Mouse (Mus musculus) MEL (cell line): ENCODE measurements around the gene Copg1. TPM values are rescaled to one million over a fixed set of nuclear protein-coding genes. Genes with fewer than 3 reads are reported as not detected.

ENCODE experiments used
- DNase-seq: peaks from one replicate; pipeline ENCODE4 v3.0.0; 2011; ENCODE audit warnings: low read depth, low spot score
- H3K27ac ChIP-seq: 2 replicates; pipeline ENCODE4 v1.5.1; 2012; ENCODE audit warnings: low read depth, mild to moderate bottlenecking, control low read depth, low read length, moderate library complexity; ENCODE audit not compliant: control insufficient read depth
- H3K27me3 ChIP-seq, 2 experiments: fragments of 150-350 bp in 1 of 2; sonication (generic) in 1 of 2; 2 replicates each; pipeline ENCODE4 v1.6.1; 2012; ENCODE audit warnings: low read length in 2 of 2, mild to moderate bottlenecking in 2 of 2, improper control_type of control experiment in 1 of 2, moderate library complexity in 1 of 2; ENCODE audit not compliant: insufficient read depth in 2 of 2, control insufficient read depth in 1 of 2
- H3K36me3 ChIP-seq, 2 experiments: 2 replicates each; pipeline ENCODE4 v1.6.1; 2012 to 2014; ENCODE audit warnings: low read length in 2 of 2, improper control_type of control experiment in 1 of 2, inconsistent platforms in 1 of 2, mild to moderate bottlenecking in 1 of 2; ENCODE audit not compliant: insufficient read depth in 2 of 2, control insufficient read depth in 1 of 2
- H3K4me1 ChIP-seq, 2 experiments: fragments of 150-350 bp in 1 of 2; sonication (generic) in 1 of 2; 2 replicates each; pipeline ENCODE4 v1.6.1; 2012; ENCODE audit warnings: low read length in 2 of 2, improper control_type of control experiment in 1 of 2, mild to moderate bottlenecking in 1 of 2; ENCODE audit not compliant: insufficient read depth in 2 of 2, control insufficient read depth in 1 of 2
- H3K4me3 ChIP-seq, 2 experiments: fragments of 150-350 bp in 1 of 2; sonication (generic) in 1 of 2; 2 replicates each; pipeline ENCODE4 v1.5.1; 2012; ENCODE audit warnings: low read depth in 2 of 2, low read length in 2 of 2, mild to moderate bottlenecking in 2 of 2, moderate library complexity in 2 of 2, control low read depth in 1 of 2, improper control_type of control experiment in 1 of 2; ENCODE audit not compliant: control insufficient read depth in 1 of 2, insufficient read depth in 1 of 2
- H3K79me2 ChIP-seq: 2 replicates; pipeline ENCODE4 v1.6.1; 2012; ENCODE audit warnings: mild to moderate bottlenecking, low read length, moderate library complexity; ENCODE audit not compliant: control insufficient read depth, poor library complexity, insufficient read depth
- H3K9ac ChIP-seq: 2 replicates; pipeline ENCODE4 v1.6.1; 2012; ENCODE audit warnings: low read depth, mild to moderate bottlenecking, control low read depth, low read length, moderate library complexity; ENCODE audit not compliant: control insufficient read depth, poor library complexity, severe bottlenecking
- H3K9me3 ChIP-seq: fragments of 150-350 bp; sonication (generic); replicated peaks from 2 replicates; pipeline ENCODE4 v1.6.1; 2012; ENCODE audit warnings: mild to moderate bottlenecking, low read length, improper control_type of control experiment, moderate library complexity; ENCODE audit not compliant: insufficient read depth
- E2F4 ChIP-seq: IDR thresholded peaks from 2 replicates; pipeline ENCODE4 v1.6.1; 2011; ENCODE audit warnings: low read depth, low read length, improper control_type of control experiment, borderline replicate concordance
- ELF1 ChIP-seq: IDR thresholded peaks from 2 replicates; pipeline ENCODE4 v1.6.1; 2014; ENCODE audit warnings: low read depth, mild to moderate bottlenecking, inconsistent platforms, low read length, improper control_type of control experiment, moderate library complexity
- EP300 ChIP-seq, 2 experiments: IDR thresholded peaks; 2 replicates each; pipeline ENCODE4 v1.6.1; 2011; ENCODE audit warnings: improper control_type of control experiment in 2 of 2, low read length in 2 of 2, low read depth in 1 of 2, mild to moderate bottlenecking in 1 of 2
- GABPA ChIP-seq: IDR thresholded peaks from 2 replicates; pipeline ENCODE4 v1.6.1; 2012; ENCODE audit warnings: low read depth, mild to moderate bottlenecking, inconsistent platforms, low read length, improper control_type of control experiment, moderate library complexity
- HCFC1 ChIP-seq: IDR thresholded peaks from 2 replicates; pipeline ENCODE4 v1.6.1; 2012; ENCODE audit warnings: low read depth, mild to moderate bottlenecking, inconsistent platforms, low read length, improper control_type of control experiment, moderate library complexity
- KAT2A ChIP-seq: conservative IDR thresholded peaks from 2 replicates; pipeline ENCODE4 v1.6.1; 2012; ENCODE audit warnings: low read depth, low read length, improper control_type of control experiment, inconsistent platforms
- MAFK ChIP-seq: IDR thresholded peaks from 2 replicates; pipeline ENCODE4 v1.6.1; 2011; ENCODE audit warnings: low read depth, mild to moderate bottlenecking, low read length, improper control_type of control experiment, borderline replicate concordance
- MAZ ChIP-seq: IDR thresholded peaks from 2 replicates; pipeline ENCODE4 v1.6.1; 2012; ENCODE audit warnings: low read depth, mild to moderate bottlenecking, inconsistent platforms, low read length, improper control_type of control experiment
- MXI1 ChIP-seq: IDR thresholded peaks from 2 replicates; pipeline ENCODE4 v1.6.1; 2011; ENCODE audit warnings: mild to moderate bottlenecking, low read depth, low read length, improper control_type of control experiment
- MYB ChIP-seq: IDR thresholded peaks from 2 replicates; pipeline ENCODE4 v1.6.1; 2011; ENCODE audit warnings: mild to moderate bottlenecking, low read depth, low read length, improper control_type of control experiment
- SMC3 ChIP-seq: IDR thresholded peaks from 2 replicates; pipeline ENCODE4 v1.6.1; 2011; ENCODE audit warnings: low read depth, low read length, improper control_type of control experiment
- TCF12 ChIP-seq: IDR thresholded peaks from 2 replicates; pipeline ENCODE4 v1.6.1; 2014; ENCODE audit warnings: low read depth, mild to moderate bottlenecking, inconsistent platforms, low read length, improper control_type of control experiment, moderate library complexity
- UBTF ChIP-seq: IDR thresholded peaks from 2 replicates; pipeline ENCODE4 v1.6.1; 2012; ENCODE audit warnings: low read depth, mild to moderate bottlenecking, inconsistent platforms, low read length, improper control_type of control experiment, moderate library complexity, borderline replicate concordance; ENCODE audit not compliant: insufficient read depth
- USF1 ChIP-seq: IDR thresholded peaks from 2 replicates; pipeline ENCODE4 v1.6.1; 2014; ENCODE audit warnings: low read depth, mild to moderate bottlenecking, inconsistent platforms, low read length, improper control_type of control experiment, moderate library complexity
- ZC3H11A ChIP-seq: IDR thresholded peaks from 2 replicates; pipeline ENCODE4 v1.6.1; 2012; ENCODE audit warnings: low read depth, mild to moderate bottlenecking, inconsistent platforms, low read length, improper control_type of control experiment
- ZNF384 ChIP-seq: IDR thresholded peaks from 2 replicates; pipeline ENCODE4 v1.6.1; 2012; ENCODE audit warnings: low read depth, mild to moderate bottlenecking, inconsistent platforms, low read length, improper control_type of control experiment
- polyA plus RNA-seq, 2 experiments: library from polyadenylated mRNA; stranded (reverse) in 1 of 2; unstranded in 1 of 2; fragments of >175 nt in 1 of 2; fragments of >200 nt in 1 of 2; gene quantifications; 2 replicates each; pipeline versions ENCODE4 v1.2.1 to v1.2.4; 2012; ENCODE audit warnings: low replicate concordance in 2 of 2, low read depth in 1 of 2; ENCODE audit not compliant: insufficient read length in 2 of 2, insufficient read depth in 1 of 2, missing spikeins in 1 of 2
- total RNA-seq: library from RNA; depleted of rRNA; stranded (reverse); fragments of 300-350 nt; gene quantifications from 2 replicates; pipeline ENCODE4 v1.2.3, GENCODE M21; 2012

Gene Copg1
- total and polyA plus RNA-seq, 3 experiments, result 83.1 to 681 (median 117) TPM

GRCm38 (mm10) chr6:87937178-87937788 lies 49.7 kb downstream of the Copg1 start:
- no peak overlapping the region for H3K4me3 ChIP-seq
- DNase-seq, result peak; percentile 33
- no peaks in the 10 kb centered on the region for H3K4me1 ChIP-seq

DNA sequence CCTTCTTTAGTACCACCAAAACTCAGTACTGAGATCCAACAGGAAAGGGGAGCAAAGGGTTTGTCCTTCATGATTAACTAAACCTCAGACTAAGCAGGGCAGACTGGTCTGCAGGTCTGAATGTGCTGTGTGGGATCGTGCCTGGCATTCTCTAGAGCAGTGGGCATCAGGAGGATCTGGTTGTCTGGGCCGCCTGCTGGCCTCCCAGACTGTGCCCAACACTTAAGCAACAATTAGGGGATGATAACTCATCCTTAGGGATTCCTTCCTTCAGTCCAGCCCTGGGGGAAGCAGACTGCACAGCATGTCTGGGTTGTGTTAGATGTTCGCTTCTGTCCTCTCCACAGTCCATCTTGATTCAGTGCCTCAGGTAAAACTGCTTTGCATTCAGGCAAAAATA lies 51.3 kb downstream of the Copg1 start:
- H3K9me3 ChIP-seq, result no peaks in the 10 kb centered on the region
- no peaks in the 10 kb centered on the region for H3K27me3 ChIP-seq
- DNase-seq, result no peak
- no peaks in the 10 kb centered on the region for H3K79me2 ChIP-seq
- no peak for TF ChIP-seq SMC3
- no peak for TF ChIP-seq USF1
- no peak for TF ChIP-seq E2F4
- no peak overlapping the region for H3K9ac ChIP-seq
- no peak overlapping the region for H3K4me3 ChIP-seq
- no peak overlapping the region for H3K27ac ChIP-seq
- H3K4me1 ChIP-seq, result no peaks in the 10 kb centered on the region
- no peaks in the 10 kb centered on the region; a peak in 1 of 4 replicates for H3K36me3 ChIP-seq

More at GRCm38 (mm10) chr6:87937178-87937788, 49.7 kb downstream of the Copg1 start:
- no peaks in the 10 kb centered on the region for H3K27me3 ChIP-seq
- no peaks in the 10 kb centered on the region for H3K9me3 ChIP-seq
- no peaks in the 10 kb centered on the region for H3K79me2 ChIP-seq
- TF ChIP-seq MXI1, result no peak
- TF ChIP-seq GABPA, result no peak
- TF ChIP-seq ZC3H11A, result no peak
- no peak for TF ChIP-seq TCF12
- no peak for TF ChIP-seq EP300 (IDR thresholded peaks at IDR 0.05; ENCODE audit: low read depth in 1 of 2, low read length in 2 of 2)
- no peak for TF ChIP-seq MAFK
- no peak for TF ChIP-seq ELF1
- H3K36me3 ChIP-seq, result no peaks in the 10 kb centered on the region; a peak in 2 of 4 replicates
- no peak overlapping the region for H3K27ac ChIP-seq
- H3K9ac ChIP-seq, result no peak overlapping the region

DNA sequence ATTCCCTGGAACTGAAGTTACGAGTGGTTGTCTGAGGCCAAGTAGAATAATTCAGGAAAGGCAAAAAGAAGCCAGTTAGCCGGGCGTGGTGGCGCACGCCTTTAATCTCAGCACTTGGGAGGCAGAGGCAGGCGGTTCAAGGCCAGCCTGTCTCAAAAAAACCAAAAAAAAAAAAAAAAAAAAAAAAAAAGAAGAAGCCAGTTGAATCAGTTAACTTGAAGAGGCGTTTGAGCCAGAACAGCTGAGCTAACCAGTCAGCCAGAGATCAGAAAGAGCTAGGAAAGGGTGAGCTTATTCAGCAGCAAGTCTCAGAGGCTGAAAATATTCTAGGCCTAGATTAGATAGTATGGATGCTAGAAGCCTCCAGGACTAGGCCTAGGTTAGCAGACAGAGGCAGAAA lies 54.6 kb downstream of the Copg1 start:
- H3K36me3 ChIP-seq, result no peaks in the 10 kb centered on the region

More for the DNA sequence above, 54.6 kb downstream of the Copg1 start:
- no peak overlapping the region for H3K27ac ChIP-seq
- TF ChIP-seq TCF12 (no peak), MYB (no peak), MAZ (no peak), ZC3H11A (no peak), ZNF384 (peak; percentile 63), KAT2A (no peak), UBTF (no peak), HCFC1 (no peak)
- H3K9me3 ChIP-seq, result no peaks in the 10 kb centered on the region
- H3K79me2 ChIP-seq, result no peaks in the 10 kb centered on the region
- H3K4me1 ChIP-seq, result no peaks in the 10 kb centered on the region
- H3K4me3 ChIP-seq, result no peak overlapping the region
- DNase-seq, result no peak
- no peak overlapping the region for H3K9ac ChIP-seq
- no peaks in the 10 kb centered on the region for H3K27me3 ChIP-seq
